9 mouse cellular contexts compared by ENCODE assay signal in the genomic region with DNA sequence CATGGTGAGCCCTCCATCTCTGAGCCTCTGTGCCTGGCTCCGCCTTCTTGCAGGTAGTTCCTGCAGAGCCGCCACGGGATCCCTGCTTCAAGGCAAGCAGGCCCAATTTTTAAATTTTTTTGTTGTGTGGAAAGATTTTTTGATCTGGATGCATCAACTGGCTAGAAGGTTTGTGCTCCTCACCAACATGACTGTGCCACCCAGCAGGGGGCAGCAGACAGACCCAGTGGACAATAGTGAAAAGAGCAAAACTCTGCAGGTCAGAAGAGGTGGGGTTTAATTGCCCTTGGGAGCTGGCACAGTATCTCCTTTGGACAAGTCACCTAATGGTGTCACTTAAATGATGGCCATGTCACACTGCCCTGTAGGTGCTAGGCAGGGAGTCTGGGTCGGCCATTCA.
DNase-seq lines count a peak whose midpoint lies in the region; ATAC-seq and TF ChIP-seq lines count a peak whose summit lies in the region.
"Had no signal": no experiment of that assay in that cellular context is flagged by ENCODE, and none has a peak within 500 bp of the region (broad histone marks: within the 10 kb centered on the region; RNA-seq: fewer than 3 reads in every experiment).

No protein-coding gene starts in this region.

- no peaks in the 10 kb centered on the region for H3K36me3 ChIP-seq in midbrain, embryonic 14.5 days (ENCODE audit: control insufficient read depth, insufficient read depth, low read length)
- H3K36me3 ChIP-seq in midbrain, embryonic 16.5 days (ENCODE audit: control insufficient read depth, insufficient read depth, low read length): no peaks in the 10 kb centered on the region
- H3K36me3 ChIP-seq in kidney, postnatal 0 days (ENCODE audit: insufficient read depth, low read length): no peaks in the 10 kb centered on the region
- H3K36me3 ChIP-seq in liver, embryonic 13.5 days: no peaks in the 10 kb centered on the region
- H3K36me3 ChIP-seq: heart, embryonic 15.5 days had no signal

- no peak overlapping the region for H3K27ac ChIP-seq in midbrain, embryonic 14.5 days (replicated peaks; ENCODE audit: low read depth, low read length)
- H3K27ac ChIP-seq in midbrain, embryonic 16.5 days (ENCODE audit: low read length): no peak overlapping the region
- H3K27ac ChIP-seq in kidney, postnatal 0 days: no peak overlapping the region
- no peak overlapping the region for H3K27ac ChIP-seq in liver, embryonic 13.5 days
- H3K27ac ChIP-seq: heart, embryonic 15.5 days had no signal

- TF ChIP-seq CTCF in kidney, postnatal 0 days (IDR thresholded peaks at IDR 0.05; ENCODE audit: low read depth): peak; percentile 90

- no peaks in the 10 kb centered on the region for H3K27me3 ChIP-seq in midbrain, embryonic 14.5 days (ENCODE audit: control insufficient read depth, insufficient read depth, low read length)
- no peaks in the 10 kb centered on the region for H3K27me3 ChIP-seq in midbrain, embryonic 16.5 days (ENCODE audit: control insufficient read depth, insufficient read depth, low read depth, low read length)
- no peaks in the 10 kb centered on the region for H3K27me3 ChIP-seq in kidney, postnatal 0 days (ENCODE audit: insufficient read depth, low read length)
- no peaks in the 10 kb centered on the region for H3K27me3 ChIP-seq in liver, embryonic 13.5 days
- H3K27me3 ChIP-seq: heart, embryonic 15.5 days had no signal

- H3K4me1 ChIP-seq in midbrain, embryonic 14.5 days (ENCODE audit: control insufficient read depth, insufficient read depth, low read length): no peaks in the 10 kb centered on the region; the same call in 1 of the 2 replicates
- no peaks in the 10 kb centered on the region for H3K4me1 ChIP-seq in midbrain, embryonic 16.5 days (ENCODE audit: control insufficient read depth, insufficient read depth, low read length)
- no peaks in the 10 kb centered on the region for H3K4me1 ChIP-seq in kidney, postnatal 0 days (replicated peaks; ENCODE audit: insufficient read depth, low read length)
- peaks cover 7% of the 10 kb centered on the region for H3K4me1 ChIP-seq in liver, embryonic 13.5 days (replicated peaks)

- no peak overlapping the region for H3K9ac ChIP-seq in midbrain, embryonic 14.5 days (replicated peaks; ENCODE audit: low read length)
- H3K9ac ChIP-seq in midbrain, embryonic 16.5 days (ENCODE audit: low read depth, low read length): no peak overlapping the region
- H3K9ac ChIP-seq in kidney, postnatal 0 days (ENCODE audit: low read depth, low read length): no peak overlapping the region
- H3K9ac ChIP-seq in liver, embryonic 13.5 days: no peak overlapping the region
- H3K9ac ChIP-seq: heart, embryonic 15.5 days had no signal

- H3K9me3 ChIP-seq in midbrain, embryonic 14.5 days (ENCODE audit: control insufficient read depth, low read length): no peaks in the 10 kb centered on the region
- H3K9me3 ChIP-seq in midbrain, embryonic 16.5 days (replicated peaks; ENCODE audit: control insufficient read depth, low read length, poor library complexity, severe bottlenecking): no peaks in the 10 kb centered on the region
- H3K9me3 ChIP-seq in kidney, postnatal 0 days (replicated peaks; ENCODE audit: low read length): no peaks in the 10 kb centered on the region
- H3K9me3 ChIP-seq in liver, embryonic 13.5 days (replicated peaks): no peaks in the 10 kb centered on the region
- H3K9me3 ChIP-seq: heart, embryonic 15.5 days had no signal

- WGBS in midbrain, embryonic 14.5 days: 75% methylated on average over 4 of the region's 4 CpGs
- 84% methylated on average over 4 of the region's 4 CpGs for WGBS in midbrain, embryonic 16.5 days
- WGBS in kidney, postnatal 0 days: 70% methylated on average over 4 of the region's 4 CpGs
- WGBS in liver, embryonic 13.5 days (ENCODE audit: insufficient replicate concordance): 44% methylated on average over 4 of the region's 4 CpGs

- no peak for ATAC-seq in midbrain, embryonic 14.5 days (ENCODE audit: low FRiP score, low TSS enrichment)
- no peak for ATAC-seq in midbrain, embryonic 16.5 days
- peak; percentile 47; the same call in 1 of the 2 replicates for ATAC-seq in kidney, postnatal 0 days (replicated peaks; ENCODE audit: low FRiP score, low read depth)
- ATAC-seq in liver, embryonic 13.5 days (ENCODE audit: low read depth): no peak

- H3K4me2 ChIP-seq in midbrain, embryonic 14.5 days (ENCODE audit: low read length): no peak overlapping the region
- H3K4me2 ChIP-seq in midbrain, embryonic 16.5 days (ENCODE audit: low read length): no peak overlapping the region
- H3K4me2 ChIP-seq in kidney, postnatal 0 days (ENCODE audit: low read length): no peak overlapping the region
- no peak overlapping the region for H3K4me2 ChIP-seq in liver, embryonic 13.5 days
- H3K4me2 ChIP-seq: heart, embryonic 15.5 days had no signal

- H3K4me3 ChIP-seq in midbrain, embryonic 14.5 days (replicated peaks; ENCODE audit: low read depth, low read length): no peak overlapping the region
- H3K4me3 ChIP-seq in midbrain, embryonic 16.5 days (ENCODE audit: low read depth, low read length): no peak overlapping the region
- H3K4me3 ChIP-seq in kidney, postnatal 0 days (replicated peaks; ENCODE audit: low read depth, low read length): no peak overlapping the region
- no peak overlapping the region for H3K4me3 ChIP-seq in liver, embryonic 13.5 days (replicated peaks)
- H3K4me3 ChIP-seq: heart, embryonic 15.5 days had no signal

- peak; percentile 69 for DNase-seq in midbrain, embryonic 14.5 days
- peak; percentile 42 to 71 for DNase-seq in adrenal gland, postnatal 4 days (ENCODE audit: low spot score in 2 of 2)
- DNase-seq in fibroblast of lung, adult 2 months (ENCODE audit: low read depth): peak; percentile 27
- DNase-seq in kidney, postnatal 0 days (ENCODE audit: low spot score): peak; percentile 78
- peak; percentile 49 for DNase-seq in liver, embryonic 13.5 days
- peak; percentile 67 for DNase-seq in retina, embryonic 14.5 days (ENCODE audit: low spot score)
- peak; percentile 65 for DNase-seq in urinary bladder, adult 2 months (ENCODE audit: low spot score)

Comparison
In these comparisons a context has a peak if more than half of its experiments do, and no peak if none do; other contexts are left out.
1. DNase-seq: peak in every context shown above with its lines; median percentile 78 in kidney, postnatal 0 days; 69 in midbrain, embryonic 14.5 days; 67 in retina, embryonic 14.5 days; 65 in urinary bladder, adult 2 months; 56 in adrenal gland, postnatal 4 days; 49 in liver, embryonic 13.5 days; 27 in fibroblast of lung, adult 2 months.